Mouse (Mus musculus) heart, embryonic 14.5 days (tissue): ENCODE data around the gene Creb5. TPM values are rescaled to one million over a fixed set of nuclear protein-coding genes. Genes with fewer than 3 reads are reported as not detected.

ENCODE experiments used
- ATAC-seq: fragments of 200-750 bp; cut with Nextera tagmentation; 2 replicates; pipeline ENCODE4 v1.8.0; 2017; ENCODE audit warnings: low read depth, moderate TSS enrichment; ENCODE audit not compliant: insufficient number of reproducible peaks, insufficient read depth, low FRiP score
- H3K27ac ChIP-seq, 2 experiments: fragments of 200-500 bp in 1 of 2; fragments of 300-500 bp in 1 of 2; sonication (generic) in 1 of 2; replicated peaks in 1 of 2; 2 replicates each; pipeline ENCODE4 v1.5.1; 2012 to 2014; ENCODE audit warnings: low read depth in 2 of 2, low read length in 2 of 2, control low read depth in 1 of 2, mild to moderate bottlenecking in 1 of 2, mixed read lengths in 1 of 2; ENCODE audit not compliant: control insufficient read depth in 1 of 2, insufficient read depth in 1 of 2
- H3K27me3 ChIP-seq: fragments of 300-500 bp; sonication (generic); 2 replicates; pipeline ENCODE4 v1.6.1; 2014; ENCODE audit warnings: mild to moderate bottlenecking, low read length, control low read depth; ENCODE audit not compliant: control insufficient read depth, insufficient read depth
- H3K36me3 ChIP-seq: fragments of 300-500 bp; sonication (generic); 2 replicates; pipeline ENCODE4 v1.6.1; 2014; ENCODE audit warnings: mild to moderate bottlenecking, control low read depth, low read length, mixed read lengths; ENCODE audit not compliant: control insufficient read depth, insufficient read depth
- H3K4me1 ChIP-seq, 2 experiments: fragments of 200-500 bp in 1 of 2; fragments of 300-500 bp in 1 of 2; sonication (generic) in 1 of 2; 2 replicates each; pipeline ENCODE4 v1.6.1; 2012 to 2014; ENCODE audit warnings: low read length in 2 of 2, control low read depth in 1 of 2, mixed read lengths in 1 of 2; ENCODE audit not compliant: control insufficient read depth in 2 of 2, insufficient read depth in 2 of 2
- H3K4me2 ChIP-seq: fragments of 300-500 bp; sonication (generic); 2 replicates; pipeline ENCODE4 v1.6.1; 2014; ENCODE audit warnings: mild to moderate bottlenecking, low read length
- H3K4me3 ChIP-seq, 2 experiments: fragments of 200-500 bp in 1 of 2; fragments of 300-500 bp in 1 of 2; sonication (generic) in 1 of 2; 2 replicates each; pipeline ENCODE4 v1.5.1; 2012 to 2014; ENCODE audit warnings: low read length in 2 of 2, mild to moderate bottlenecking in 2 of 2, control low read depth in 1 of 2, low read depth in 1 of 2, moderate library complexity in 1 of 2; ENCODE audit not compliant: control insufficient read depth in 1 of 2, insufficient read depth in 1 of 2
- H3K9ac ChIP-seq: fragments of 300-500 bp; sonication (generic); 2 replicates; pipeline ENCODE4 v1.6.1; 2014; ENCODE audit warnings: mild to moderate bottlenecking, low read length
- H3K9me3 ChIP-seq: fragments of 300-500 bp; sonication (generic); 2 replicates; pipeline ENCODE4 v1.6.1; 2016; ENCODE audit warnings: low read length, control low read depth; ENCODE audit not compliant: control insufficient read depth
- WGBS: fragments of 180-500 bp; shearing (Covaris S2); extraction: QIAGEN DNeasy Blood & Tissue Kit; methylation state at CpG from one replicate; pipeline ENCODE4 v1.1.7; 2014; 5-methylcytosine and 5-hydroxymethylcytosine counted together
- polyA plus RNA-seq: library from polyadenylated mRNA; unstranded; fragments of >200 nt; fragmentation: Nextera tagmentation; extraction: Ambion mirVana; gene quantifications from 2 replicates; pipeline ENCODE4 v1.2.1, GENCODE M21; 2014

The Creb5 gene
- polyA plus RNA-seq, 1 experiment from 2014 or later = 38.3 TPM

- no peak overlapping the region for H3K4me3 ChIP-seq
- H3K4me2 ChIP-seq = no peak overlapping the region
- no peak overlapping the region for H3K27ac ChIP-seq
- H3K4me1 ChIP-seq = peaks cover 2 to 7% of the 10 kb centered on the region in 2 experiments; a peak in 1 of 4 replicates
- ATAC-seq = no peak
- no peaks in the 10 kb centered on the region for H3K27me3 ChIP-seq
- no peaks in the 10 kb centered on the region for H3K9me3 ChIP-seq
- WGBS = 62% methylated on average over 4 of the region's 4 CpGs
- no peaks in the 10 kb centered on the region for H3K36me3 ChIP-seq
- H3K9ac ChIP-seq = no peak overlapping the region
Observed at GRCm38 (mm10) chr6:53429891-53430290, 142.8 kb downstream of the Creb5 start.

- H3K36me3 ChIP-seq = no peaks in the 10 kb centered on the region
Observed at GRCm38 (mm10) chr6:53445862-53446460, 158.9 kb downstream of the Creb5 start.

GRCm38 (mm10) chr6:53447479-53447878 is 160.4 kb downstream of the Creb5 start:
- H3K4me3 ChIP-seq = no peak overlapping the region
- H3K27me3 ChIP-seq = no peaks in the 10 kb centered on the region
- H3K4me1 ChIP-seq = peaks cover 4 to 17% of the 10 kb centered on the region in 2 experiments; a peak in 3 of 4 replicates
- H3K27ac ChIP-seq = no peak overlapping the region
- 86% methylated on average over 9 of the region's 9 CpGs for WGBS
- H3K36me3 ChIP-seq = no peaks in the 10 kb centered on the region
- no peak for ATAC-seq
- no peaks in the 10 kb centered on the region for H3K9me3 ChIP-seq
- H3K4me2 ChIP-seq = no peak overlapping the region
- no peak overlapping the region for H3K9ac ChIP-seq

More at GRCm38 (mm10) chr6:53445862-53446460, 158.9 kb downstream of the Creb5 start:
- H3K27ac ChIP-seq = no peak overlapping the region
- no peaks in the 10 kb centered on the region for H3K27me3 ChIP-seq
- no peaks in the 10 kb centered on the region for H3K9me3 ChIP-seq
- no peak for ATAC-seq
- no peak overlapping the region for H3K4me2 ChIP-seq
- no peak overlapping the region for H3K4me3 ChIP-seq
- no peak overlapping the region for H3K9ac ChIP-seq
- WGBS = 89% methylated on average over 11 of the region's 11 CpGs
- peaks cover 4 to 14% of the 10 kb centered on the region in 2 experiments; a peak in 3 of 4 replicates for H3K4me1 ChIP-seq

GRCm38 (mm10) chr6:53448317-53448870 is 161.3 kb downstream of the Creb5 start:
- H3K27me3 ChIP-seq = no peaks in the 10 kb centered on the region
- no peak overlapping the region for H3K9ac ChIP-seq
- H3K4me2 ChIP-seq = no peak overlapping the region
- peaks cover 4 to 17% of the 10 kb centered on the region in 2 experiments; a peak in 3 of 4 replicates for H3K4me1 ChIP-seq
- no peak overlapping the region for H3K4me3 ChIP-seq
- no peak overlapping the region for H3K27ac ChIP-seq
- 83% methylated on average over 9 of the region's 9 CpGs for WGBS
- no peaks in the 10 kb centered on the region for H3K36me3 ChIP-seq
- no peak for ATAC-seq
- H3K9me3 ChIP-seq = no peaks in the 10 kb centered on the region

GRCm38 (mm10) chr6:53449437-53450173 is 162.5 kb downstream of the Creb5 start:
- no peak overlapping the region for H3K4me2 ChIP-seq

GRCm38 (mm10) chr6:53450494-53450893 is 163.4 kb downstream of the Creb5 start:
- Histone ChIP-seq H3K27me3 (no peaks in the 10 kb centered on the region), H3K9ac (no peak overlapping the region), H3K4me2 (no peak overlapping the region), H3K4me1 (peaks cover 4 to 17% of the 10 kb centered on the region in 2 experiments; a peak in 3 of 4 replicates), H3K27ac (no peak overlapping the region), H3K4me3 (no peak overlapping the region), H3K36me3 (peaks cover 7% of the 10 kb centered on the region; the same call in 1 of the 2 replicates), H3K9me3 (no peaks in the 10 kb centered on the region)
- ATAC-seq = no peak
- WGBS = 34% methylated on average over 3 of the region's 3 CpGs

More at GRCm38 (mm10) chr6:53449437-53450173, 162.5 kb downstream of the Creb5 start:
- WGBS = 62% methylated on average over 9 of the region's 9 CpGs
- Histone ChIP-seq H3K4me3 (no peak overlapping the region), H3K27me3 (no peaks in the 10 kb centered on the region), H3K4me1 (peaks cover 4 to 17% of the 10 kb centered on the region in 2 experiments; a peak in 3 of 4 replicates), H3K9ac (no peak overlapping the region), H3K9me3 (no peaks in the 10 kb centered on the region), H3K27ac (no peak overlapping the region), H3K36me3 (peaks cover 7% of the 10 kb centered on the region; the same call in 1 of the 2 replicates)
- no peak for ATAC-seq

GRCm38 (mm10) chr6:53452240-53452639 is 165.2 kb downstream of the Creb5 start:
- Histone ChIP-seq H3K27me3 (no peaks in the 10 kb centered on the region), H3K9me3 (no peaks in the 10 kb centered on the region), H3K4me3 (no peak overlapping the region), H3K36me3 (peaks cover 7% of the 10 kb centered on the region; the same call in 1 of the 2 replicates), H3K4me1 (peaks cover 4 to 17% of the 10 kb centered on the region in 2 experiments; a peak in 3 of 4 replicates), H3K27ac (no peak overlapping the region), H3K9ac (no peak overlapping the region), H3K4me2 (no peak overlapping the region)
- 72% methylated on average over 6 of the region's 6 CpGs for WGBS
- no peak for ATAC-seq
